Mouse (Mus musculus) forebrain, embryonic 11.5 days (tissue): ENCODE results near the gene Mief1. TPM values are rescaled to one million over a fixed set of nuclear protein-coding genes. Genes with fewer than 3 reads are reported as not detected.

Source experiments
- ATAC-seq: fragments of 200-750 bp; cut with Nextera tagmentation; replicated peaks from 2 replicates; pipeline ENCODE4 v1.8.0; 2017; ENCODE audit warnings: moderate TSS enrichment; ENCODE audit not compliant: low FRiP score
- DNase-seq: peaks from one replicate; pipeline ENCODE4 v3.0.0-alpha.2; 2017; ENCODE audit warnings: low spot score
- H3K27ac ChIP-seq: fragments of 300-500 bp; sonication (generic); 2 replicates; pipeline ENCODE4 v1.5.1; 2014; ENCODE audit warnings: low read depth, low read length
- H3K27me3 ChIP-seq: fragments of 300-500 bp; sonication (generic); 2 replicates; pipeline ENCODE4 v1.6.1; 2014; ENCODE audit warnings: mild to moderate bottlenecking, low read length, mixed read lengths; ENCODE audit not compliant: control insufficient read depth, insufficient read depth
- H3K36me3 ChIP-seq: fragments of 300-500 bp; sonication (generic); 2 replicates; pipeline ENCODE4 v1.6.1; 2014; ENCODE audit warnings: mild to moderate bottlenecking, low read length, moderate library complexity, mixed read lengths; ENCODE audit not compliant: control insufficient read depth, insufficient read depth
- H3K4me1 ChIP-seq: fragments of 300-500 bp; sonication (generic); replicated peaks from 2 replicates; pipeline ENCODE4 v1.6.1; 2014; ENCODE audit warnings: low read length, mixed read lengths; ENCODE audit not compliant: control insufficient read depth, insufficient read depth
- H3K4me2 ChIP-seq: fragments of 300-500 bp; sonication (generic); 2 replicates; pipeline ENCODE4 v1.6.1; 2014; ENCODE audit warnings: low read depth, mild to moderate bottlenecking, low read length, moderate library complexity, mixed read lengths; ENCODE audit not compliant: severe bottlenecking
- H3K4me3 ChIP-seq: fragments of 300-500 bp; sonication (generic); 2 replicates; pipeline ENCODE4 v1.5.1; 2014; ENCODE audit warnings: low read depth, low read length
- H3K9ac ChIP-seq: fragments of 300-500 bp; sonication (generic); 2 replicates; pipeline ENCODE4 v1.6.1; 2014; ENCODE audit warnings: low read length
- H3K9me3 ChIP-seq: fragments of 300-500 bp; sonication (generic); 2 replicates; pipeline ENCODE4 v1.6.1; 2016; ENCODE audit warnings: low read length, mixed read lengths; ENCODE audit not compliant: control insufficient read depth
- WGBS: fragments of 180-500 bp; shearing (Covaris S2); extraction: QIAGEN DNeasy Blood & Tissue Kit; methylation state at CpG from one replicate; pipeline ENCODE4 v1.1.7; 2014; 5-methylcytosine and 5-hydroxymethylcytosine counted together
- polyA plus RNA-seq: library from polyadenylated mRNA; unstranded; fragments of >200 nt; fragmentation: Nextera tagmentation; extraction: Ambion mirVana; gene quantifications from 2 replicates; pipeline ENCODE4 v1.2.1, GENCODE M21; 2014

Gene Mief1
- polyA plus RNA-seq, 1 experiment from 2014 or later = 47.1 TPM

DNA sequence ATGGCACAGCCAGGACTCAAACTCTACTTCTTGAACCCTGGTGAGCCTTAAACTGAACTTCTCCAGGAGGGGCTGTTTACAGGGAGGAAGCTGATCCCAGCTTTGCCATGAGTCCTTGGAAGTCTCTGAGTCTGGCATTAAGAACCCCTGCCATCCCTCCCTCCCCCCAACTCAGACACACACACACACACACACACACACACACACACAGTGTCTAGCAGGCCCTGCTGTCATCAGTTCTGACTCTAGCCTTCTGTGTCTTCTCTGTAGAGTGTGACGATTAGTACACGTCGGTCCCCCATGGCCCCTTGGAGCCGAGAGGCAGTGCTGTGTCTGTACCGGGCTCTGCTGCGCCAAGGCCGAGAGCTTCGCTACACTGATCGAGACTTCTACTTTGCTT is 1.7 kb downstream of the Mief1 start, which contains the start of gene AC140267.1:
Gene AC140267.1, plus strand, starts transcription at position 301 of the 400 bp plus-strand sequence.
- Histone ChIP-seq H3K4me2 (peak within 1 kb of the TSS; percentile 82), H3K4me3 (peak within 1 kb of the TSS; percentile 89), H3K36me3 (peaks cover 3% of the 10 kb centered on the region; the same call in 1 of the 2 replicates), H3K4me1 (peaks cover 4% of the 10 kb centered on the region; the same call in 1 of the 2 replicates), H3K9me3 (no peaks in the 10 kb centered on the region), H3K9ac (peak within 1 kb of the TSS; percentile 72), H3K27ac (no peak within 1 kb of the TSS), H3K27me3 (no peaks in the 10 kb centered on the region)
- DNase-seq (no peak), ATAC-seq (no peak)
- 95% methylated on average over 9 of the region's 9 CpGs for whole genome bisulfite sequencing

DNA sequence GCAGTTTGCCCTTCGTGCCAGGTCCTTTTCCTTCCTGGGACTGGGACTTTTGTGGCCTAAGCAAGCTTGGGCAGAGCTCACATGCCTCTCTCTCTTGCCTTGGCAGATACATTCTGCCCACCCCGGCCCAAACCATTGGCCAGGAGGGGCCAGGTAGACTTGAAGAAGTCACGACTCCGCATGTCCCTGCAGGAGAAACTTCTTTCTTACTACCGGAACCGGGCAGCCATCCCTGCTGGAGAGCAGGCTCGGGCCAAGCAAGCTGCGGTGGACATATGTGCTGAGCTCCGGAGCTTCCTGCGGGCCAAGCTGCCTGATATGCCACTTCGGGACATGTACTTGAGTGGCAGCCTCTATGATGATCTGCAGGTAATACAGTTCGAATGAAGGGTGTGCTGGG is 14.3 kb downstream of the Mief1 start:
- no peak overlapping the region for H3K9ac ChIP-seq
- no peaks in the 10 kb centered on the region for H3K27me3 ChIP-seq
- WGBS = 95% methylated on average over 12 of the region's 12 CpGs
- peaks cover 13% of the 10 kb centered on the region for H3K36me3 ChIP-seq
- no peak overlapping the region for H3K4me2 ChIP-seq
- H3K4me1 ChIP-seq = no peaks in the 10 kb centered on the region
- DNase-seq = no peak
- no peak overlapping the region for H3K4me3 ChIP-seq
- H3K9me3 ChIP-seq = no peaks in the 10 kb centered on the region
- H3K27ac ChIP-seq = no peak overlapping the region
- no peak for ATAC-seq

DNA sequence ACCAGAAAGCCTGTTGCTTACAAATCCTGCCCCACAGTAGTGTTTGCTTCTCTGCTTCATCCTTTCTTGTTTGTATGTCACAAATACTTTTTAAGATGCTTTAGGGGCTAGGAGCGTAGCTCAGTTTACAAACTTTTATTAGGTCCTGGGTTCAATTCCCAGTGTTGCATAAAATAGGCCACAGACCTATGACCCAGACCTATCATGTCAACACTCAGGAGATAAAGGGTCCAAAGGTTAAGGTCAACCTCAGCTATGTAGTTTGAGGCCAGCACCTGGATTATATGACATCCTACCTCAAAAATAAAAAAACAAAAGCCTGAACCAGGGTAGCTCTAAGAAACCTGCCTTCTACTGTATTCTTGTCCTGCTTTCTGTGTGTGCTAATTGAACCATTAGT is 14.8 kb downstream of the Mief1 start:
- 97% methylated on average over 1 of the region's 1 CpGs for WGBS
- Histone ChIP-seq H3K4me2 (no peak overlapping the region), H3K9me3 (no peaks in the 10 kb centered on the region), H3K4me1 (no peaks in the 10 kb centered on the region), H3K36me3 (peaks cover 9% of the 10 kb centered on the region), H3K27me3 (no peaks in the 10 kb centered on the region), H3K27ac (no peak overlapping the region), H3K4me3 (no peak overlapping the region), H3K9ac (no peak overlapping the region)
- no peak for DNase-seq
- ATAC-seq = no peak

DNA sequence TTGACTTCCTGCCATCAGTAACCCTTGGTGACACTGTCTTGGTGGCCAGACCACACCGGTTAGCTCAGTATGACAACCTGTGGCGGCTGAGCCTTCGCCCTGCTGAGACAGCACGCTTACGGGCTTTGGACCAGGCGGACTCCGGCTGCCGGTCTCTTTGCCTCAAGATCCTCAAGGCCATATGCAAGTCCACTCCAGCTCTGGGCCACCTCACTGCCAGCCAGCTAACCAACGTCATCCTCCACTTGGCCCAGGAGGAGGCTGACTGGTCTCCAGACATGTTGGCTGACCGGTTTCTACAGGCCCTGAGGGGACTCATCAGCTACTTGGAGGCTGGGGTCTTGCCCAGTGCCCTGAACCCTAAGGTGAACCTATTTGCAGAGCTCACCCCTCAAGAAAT is 15.9 kb downstream of the Mief1 start:
- no peak overlapping the region for H3K9ac ChIP-seq
- no peak overlapping the region for H3K4me2 ChIP-seq
- WGBS = 95% methylated on average over 10 of the region's 10 CpGs
- no peak overlapping the region for H3K4me3 ChIP-seq
- H3K9me3 ChIP-seq = no peaks in the 10 kb centered on the region
- H3K4me1 ChIP-seq = peaks cover 5% of the 10 kb centered on the region; the same call in 1 of the 2 replicates
- H3K27me3 ChIP-seq = no peaks in the 10 kb centered on the region
- DNase-seq (no peak), ATAC-seq (no peak)
- peaks cover 9% of the 10 kb centered on the region for H3K36me3 ChIP-seq
- no peak overlapping the region for H3K27ac ChIP-seq

DNA sequence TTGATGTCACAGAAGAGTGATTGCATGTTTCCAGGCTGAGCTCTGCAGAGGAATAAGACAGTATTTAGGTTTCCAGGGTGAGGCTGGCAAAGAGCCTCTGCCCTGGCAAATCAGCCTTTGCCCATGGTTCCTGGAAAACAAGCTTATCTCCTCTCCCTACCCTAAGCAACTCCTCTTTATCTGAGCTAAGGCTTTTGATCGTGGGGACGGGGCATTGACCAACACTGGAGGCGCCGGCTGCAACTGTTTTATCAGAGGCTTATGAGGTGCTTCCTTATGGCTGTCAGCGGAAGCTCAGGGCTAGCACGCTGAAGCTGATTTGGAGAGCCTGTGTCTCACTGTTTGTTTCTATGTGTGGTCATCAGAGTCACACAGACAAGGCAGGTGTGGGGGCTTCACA is 16.8 kb downstream of the Mief1 start:
- peaks cover 9% of the 10 kb centered on the region for H3K36me3 ChIP-seq

DNA sequence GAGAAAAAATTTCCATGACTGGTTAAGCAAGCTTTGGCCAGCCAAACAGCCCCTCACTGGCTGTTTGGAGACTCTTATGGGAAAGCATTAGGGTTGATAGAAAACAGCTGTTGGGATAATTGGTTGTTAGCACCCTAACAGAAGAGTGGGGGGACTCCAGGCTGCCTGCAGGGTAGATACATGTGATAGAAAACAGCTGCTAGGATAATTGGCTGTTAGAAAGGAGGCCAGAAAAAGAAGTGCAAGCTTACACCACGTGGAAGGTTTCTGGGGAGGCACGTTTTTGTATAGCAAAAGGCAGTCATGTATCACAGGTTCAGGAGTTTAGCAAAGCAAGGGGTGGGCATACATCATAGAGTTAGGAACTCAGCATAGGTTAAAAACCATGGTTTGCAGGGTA is 19.7 kb downstream of the Mief1 start:
- WGBS = 36% methylated on average over 2 of the region's 2 CpGs
- Histone ChIP-seq H3K27ac (no peak overlapping the region), H3K4me3 (no peak overlapping the region), H3K9me3 (no peaks in the 10 kb centered on the region), H3K9ac (no peak overlapping the region), H3K36me3 (peaks cover 17% of the 10 kb centered on the region), H3K4me2 (no peak overlapping the region), H3K4me1 (peaks cover 11% of the 10 kb centered on the region), H3K27me3 (no peaks in the 10 kb centered on the region)
- DNase-seq (no peak), ATAC-seq (no peak)

More for the DNA sequence above, 16.8 kb downstream of the Mief1 start:
- Histone ChIP-seq H3K4me2 (no peak overlapping the region), H3K27ac (no peak overlapping the region), H3K4me1 (peaks cover 5% of the 10 kb centered on the region; the same call in 1 of the 2 replicates), H3K9me3 (no peaks in the 10 kb centered on the region), H3K4me3 (no peak overlapping the region), H3K27me3 (no peaks in the 10 kb centered on the region), H3K9ac (no peak overlapping the region)
- ATAC-seq (no peak), DNase-seq (no peak)
- WGBS = 94% methylated on average over 6 of the region's 6 CpGs

DNA sequence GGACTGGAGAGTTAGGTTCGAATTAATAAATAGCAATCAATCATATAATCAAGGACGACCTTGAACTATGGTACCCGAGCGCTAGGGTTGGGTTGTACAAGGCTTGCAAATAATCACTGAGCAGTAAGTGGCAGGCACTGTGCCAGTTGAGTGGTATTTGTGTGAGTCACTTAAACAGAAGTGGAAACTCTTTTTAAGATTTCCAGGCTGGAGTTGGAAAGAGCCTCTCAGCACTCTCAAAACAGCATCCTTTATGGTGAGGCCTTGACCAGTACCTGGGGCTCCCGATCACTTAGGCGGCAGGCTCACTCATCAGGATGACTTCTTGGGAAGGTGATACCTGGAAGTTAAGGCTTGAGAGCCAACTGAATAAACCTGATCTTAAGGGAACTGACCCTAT is 20.4 kb downstream of the Mief1 start:
- 51% methylated on average over 6 of the region's 6 CpGs for WGBS
- Histone ChIP-seq H3K9ac (peak overlapping the region; percentile 69), H3K4me3 (peak overlapping the region; percentile 99), H3K27me3 (no peaks in the 10 kb centered on the region), H3K4me2 (peak overlapping the region; percentile 71), H3K9me3 (no peaks in the 10 kb centered on the region), H3K27ac (peak overlapping the region; percentile 84), H3K36me3 (peaks cover 17% of the 10 kb centered on the region), H3K4me1 (peaks cover 11% of the 10 kb centered on the region)
- no peak for ATAC-seq
- no peak for DNase-seq

DNA sequence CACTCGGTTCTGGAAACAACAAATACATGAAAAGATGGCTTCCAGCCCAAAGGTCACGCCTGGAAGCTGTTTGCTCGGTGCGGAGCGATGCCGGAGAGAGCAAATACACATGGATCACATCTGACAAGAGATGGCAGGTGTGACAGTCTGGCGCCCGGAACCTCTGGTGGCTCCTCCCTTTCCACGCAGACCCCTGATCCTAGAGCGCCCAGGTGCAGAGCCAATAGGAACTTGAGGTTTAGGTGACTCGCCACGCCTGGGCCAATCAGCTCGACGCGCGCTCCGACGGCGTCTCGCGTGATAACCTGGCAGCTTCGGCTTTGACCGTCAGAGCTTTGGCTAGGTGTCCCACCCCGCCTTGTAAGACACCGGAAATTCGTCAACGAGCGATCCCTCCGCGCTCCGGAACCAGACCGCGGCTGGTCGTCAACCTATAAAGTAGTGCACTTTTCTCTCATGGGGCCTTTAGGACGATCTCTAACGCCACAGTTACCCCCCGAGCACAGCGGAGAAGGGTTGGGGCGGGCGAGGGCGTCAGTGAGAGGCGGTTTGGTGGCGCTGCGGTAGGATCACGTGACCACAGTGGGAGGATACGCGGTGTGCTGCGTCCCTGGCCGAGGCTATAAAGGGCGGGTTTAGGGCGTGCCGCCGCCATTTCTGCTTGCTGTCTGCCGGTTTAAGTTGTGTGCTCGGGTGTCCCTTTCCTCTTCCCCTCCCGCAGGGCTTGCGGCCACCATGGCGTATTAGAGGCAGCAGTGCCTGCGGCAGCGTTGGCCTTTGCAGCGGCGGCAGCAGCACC is 21.2 kb downstream of the Mief1 start, which contains the start of gene Atf4:
Gene Atf4, plus strand, starts transcription at position 338 of the 799 bp plus-strand sequence.
- DNase-seq (peak; percentile 98), ATAC-seq (peak; percentile 96)
- peak within 1 kb of the TSS; percentile 99 for H3K4me3 ChIP-seq
- peak within 1 kb of the TSS; percentile 97 for H3K4me2 ChIP-seq
- H3K9me3 ChIP-seq = no peaks in the 10 kb centered on the region
- peak within 1 kb of the TSS; percentile 93 for H3K27ac ChIP-seq
- no peaks in the 10 kb centered on the region for H3K27me3 ChIP-seq
- under 1% methylated on average over 58 of the region's 62 CpGs for WGBS
- peaks cover 14% of the 10 kb centered on the region for H3K4me1 ChIP-seq
- peaks cover 13% of the 10 kb centered on the region; the same call in 1 of the 2 replicates for H3K36me3 ChIP-seq
- peak within 1 kb of the TSS; percentile 99 for H3K9ac ChIP-seq
